Mouse (Mus musculus): ENCODE data around the gene Stag3.

Gene Stag3

GRCm38 (mm10) chr5:138268980-138269379 is 11.1 kb upstream of the Stag3 start:
- DNase-seq (ENCODE audit: low read depth, low spot score) = no peak

DNA sequence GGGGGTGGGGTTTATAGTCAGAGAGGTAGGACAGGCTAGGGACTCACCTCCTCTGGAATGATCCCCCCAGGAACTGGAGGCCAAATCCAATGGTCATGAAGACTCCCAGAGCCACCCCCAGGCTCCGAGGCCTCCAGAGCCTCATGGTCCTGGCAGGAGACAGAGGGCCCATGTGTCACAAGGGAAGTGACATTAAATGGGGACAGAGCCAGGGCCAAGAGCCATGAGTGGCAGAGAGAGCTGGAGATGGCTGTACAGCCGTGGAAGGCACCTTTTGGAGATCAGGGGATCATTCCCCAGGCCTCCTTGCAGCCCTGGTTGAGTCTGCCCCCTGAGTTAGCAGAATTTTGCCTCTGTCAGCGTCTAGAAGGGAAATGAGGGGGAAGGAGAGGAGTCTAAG is 8.8 kb upstream of the Stag3 start:
- no peak for DNase-seq (ENCODE audit: low read depth, low spot score)

- no peak for DNase-seq (ENCODE audit: low read depth, low spot score)
These were observed 7.6 kb upstream of the Stag3 start, which contains the start of gene Gal3st4 for GRCm38 (mm10) chr5:138272409-138272923. Gene Gal3st4, minus strand, starts transcription at chr5:138272840.

- no peak for DNase-seq (ENCODE audit: low read depth, low spot score)
These were observed 5.9 kb upstream of the Stag3 start for GRCm38 (mm10) chr5:138274186-138274585.

DNA sequence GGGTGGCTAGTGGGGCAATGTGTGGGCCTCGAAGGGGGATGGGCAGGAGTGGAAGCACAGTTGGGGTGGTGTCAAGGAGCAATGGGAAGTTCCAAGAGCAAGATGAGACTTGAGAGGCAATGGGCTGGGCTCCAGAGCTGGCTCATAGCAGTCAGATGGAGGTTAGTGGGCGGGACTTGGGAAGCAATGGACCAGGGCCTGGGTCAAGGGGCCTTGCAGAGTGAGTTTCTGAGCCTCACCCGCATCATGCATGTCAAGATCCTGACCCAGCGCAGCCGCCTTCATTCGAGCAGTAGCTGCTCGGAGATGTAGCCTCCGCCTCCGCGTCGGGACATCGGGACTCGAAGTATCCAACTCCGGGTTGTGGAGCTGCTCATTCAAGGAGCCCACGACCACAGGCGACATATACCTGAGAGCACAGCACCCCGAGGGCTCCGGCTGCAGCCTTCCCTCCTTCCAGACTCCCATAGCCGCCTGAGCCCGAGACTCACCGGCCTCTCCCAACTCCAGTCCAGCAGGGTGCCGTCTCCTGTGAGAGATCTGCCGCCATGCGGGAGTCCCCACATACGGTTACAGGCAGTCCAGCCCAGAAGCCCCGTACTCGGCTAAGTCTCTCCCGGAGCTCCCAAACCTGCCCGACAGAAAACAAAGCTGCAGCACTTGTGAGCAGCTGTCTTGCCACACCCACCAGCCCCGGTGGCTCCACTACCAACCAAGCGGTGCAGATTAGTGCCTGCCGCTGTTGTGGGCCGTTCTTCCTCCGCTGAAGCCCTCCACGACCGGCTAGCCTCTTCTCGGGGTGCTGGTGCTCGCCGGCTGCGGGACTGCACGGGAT is 4.6 kb upstream of the Stag3 start:
- DNase-seq (ENCODE audit: low read depth, low spot score) = no peak

GRCm38 (mm10) chr5:138277994-138278393 is 2.0 kb upstream of the Stag3 start:
- no peak for DNase-seq (ENCODE audit: low read depth, low spot score)

DNA sequence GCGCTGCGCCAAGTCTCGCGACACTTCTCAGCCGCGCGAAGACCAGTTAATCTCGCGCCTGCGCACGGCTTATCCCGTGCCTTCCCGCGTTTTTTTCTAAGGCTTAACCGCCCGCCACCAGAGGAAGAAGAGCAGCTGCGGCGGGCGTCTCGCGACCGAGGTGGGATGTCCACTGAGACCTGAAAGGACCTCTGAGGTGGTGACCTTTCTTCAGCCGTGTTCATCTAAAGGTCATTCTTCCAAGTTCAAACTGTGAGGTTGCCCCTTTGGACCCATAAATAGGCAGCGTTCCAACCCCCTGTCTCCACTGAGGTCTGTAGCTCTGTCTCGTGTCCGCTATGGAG is 357 bp downstream of the Stag3 start:
- no peak for DNase-seq (ENCODE audit: low read depth, low spot score)

- no peak for DNase-seq (ENCODE audit: low read depth, low spot score)
These were observed 789 bp downstream of the Stag3 start for GRCm38 (mm10) chr5:138280829-138281228.

DNA sequence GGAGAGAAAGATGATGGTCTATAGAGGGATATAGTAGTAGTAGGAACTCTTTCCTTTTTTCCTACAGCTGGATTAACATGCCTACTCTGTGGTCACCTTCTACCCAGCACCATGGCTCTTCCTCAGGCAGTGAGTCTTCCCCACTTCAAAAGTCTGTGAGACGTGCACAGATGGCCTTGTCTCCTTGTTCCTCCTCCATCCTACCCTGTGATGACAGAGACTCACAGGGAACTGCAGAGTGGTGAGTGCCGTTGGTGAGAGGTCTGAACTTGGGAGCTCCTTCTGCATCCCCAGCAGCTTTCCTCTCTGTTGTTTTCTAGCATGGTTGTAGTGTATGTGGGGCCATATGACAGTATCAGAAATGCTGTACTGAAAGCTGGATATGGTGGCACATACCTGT is 1.8 kb downstream of the Stag3 start:
- DNase-seq (ENCODE audit: low read depth, low spot score) = no peak

DNA sequence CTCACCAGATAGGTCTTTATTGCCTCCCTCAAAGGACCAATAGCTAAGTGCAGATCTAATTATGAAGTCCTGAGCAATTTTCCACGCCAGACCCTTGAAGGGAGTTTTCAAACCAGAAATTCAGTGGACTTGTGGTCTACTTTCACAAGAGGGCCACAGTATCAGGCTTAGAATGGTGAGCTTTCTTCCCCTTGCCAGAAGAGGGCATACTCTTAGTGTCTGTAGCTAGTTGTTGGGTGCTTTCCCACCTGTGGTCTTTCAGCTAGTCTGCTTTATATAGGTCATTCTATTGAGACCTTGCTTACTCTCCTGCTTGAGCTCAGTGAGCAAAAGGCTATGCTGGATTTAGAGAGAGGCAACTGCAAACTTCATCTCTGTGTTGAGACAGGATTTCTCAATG is 3.5 kb downstream of the Stag3 start:
- no peak for DNase-seq (ENCODE audit: low read depth, low spot score)

DNA sequence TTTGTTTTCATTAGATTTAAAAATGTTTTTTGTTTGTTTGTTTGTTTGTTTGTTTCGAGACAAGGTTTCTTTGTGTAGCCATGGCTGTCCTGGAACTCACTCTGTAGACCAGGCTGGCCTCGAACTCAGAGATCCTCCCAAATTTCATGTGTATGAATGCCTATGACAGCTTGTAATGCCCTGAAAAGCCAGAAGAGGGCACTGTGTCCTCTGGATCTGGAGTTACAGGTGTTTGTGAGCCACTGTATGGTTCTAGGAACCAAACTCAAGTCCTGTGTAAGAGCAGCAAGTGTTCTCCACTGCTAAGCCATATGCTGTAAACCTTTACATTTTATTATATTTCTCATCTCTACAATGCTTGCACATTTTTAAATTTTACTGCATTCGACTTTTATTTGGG is 7.8 kb downstream of the Stag3 start:
- no peak for DNase-seq (ENCODE audit: low read depth, low spot score)

DNA sequence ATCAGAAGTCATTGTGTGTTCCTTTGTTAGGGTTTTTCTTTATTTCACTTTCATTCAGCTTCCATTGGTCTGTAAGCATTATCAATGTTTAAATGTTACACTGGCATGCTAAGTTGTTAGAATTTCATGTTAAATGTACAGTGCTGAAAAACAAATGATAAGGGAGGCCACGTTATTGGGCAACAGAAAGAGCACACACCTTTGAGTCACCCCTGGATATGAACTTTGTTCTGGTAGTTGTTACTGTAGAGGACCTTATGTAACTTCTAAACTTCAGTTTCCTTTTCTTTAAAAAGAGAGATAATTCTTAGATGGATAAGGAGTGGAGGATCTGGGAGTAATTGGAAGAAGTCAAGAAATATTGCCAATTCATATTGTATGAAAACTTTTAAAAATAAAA is 11.6 kb downstream of the Stag3 start:
- no peak for DNase-seq (ENCODE audit: low read depth, low spot score)

- DNase-seq (ENCODE audit: low read depth, low spot score) = no peak
These were observed 14.1 kb downstream of the Stag3 start for GRCm38 (mm10) chr5:138294158-138294557.

DNA sequence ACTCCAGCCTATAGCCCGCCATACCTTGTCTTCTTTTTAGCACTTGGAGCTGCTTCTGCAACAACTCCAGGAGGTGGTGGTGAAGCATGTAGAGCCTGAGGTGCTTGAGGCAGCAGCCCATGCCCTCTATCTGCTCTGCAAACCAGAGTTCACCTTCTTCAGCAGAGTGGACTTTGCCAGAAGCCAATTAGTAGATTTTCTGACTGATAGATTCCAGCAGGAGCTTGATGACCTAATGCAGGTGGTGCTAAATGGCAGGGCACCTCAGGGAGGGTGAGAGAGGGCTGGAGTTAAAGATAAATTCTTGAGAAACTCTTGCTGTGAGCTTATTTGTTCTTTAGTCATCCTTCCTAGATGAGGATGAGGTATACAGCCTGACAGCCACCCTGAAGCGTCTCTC is 19.6 kb downstream of the Stag3 start:
- DNase-seq (ENCODE audit: low read depth, low spot score) = no peak

DNA sequence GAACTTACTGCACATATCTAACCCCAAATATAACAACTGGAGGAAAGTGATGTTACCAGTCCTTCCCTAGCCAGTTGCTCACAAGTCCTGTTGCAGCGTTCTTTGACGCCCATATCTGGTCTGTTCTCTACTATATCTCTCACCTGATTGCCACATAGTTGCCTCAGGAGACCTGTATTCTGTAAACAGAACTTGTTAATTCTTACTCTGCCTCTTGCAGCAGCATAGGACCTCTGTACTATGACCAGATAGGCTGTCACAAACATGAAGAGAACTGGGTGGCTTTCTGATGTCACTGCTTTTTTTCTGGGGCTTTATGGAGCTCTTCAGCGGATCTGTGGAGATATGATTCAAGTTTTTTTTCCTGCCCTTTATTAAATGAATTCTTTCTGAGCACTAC is 32.8 kb downstream of the Stag3 start:
- no peak for DNase-seq (ENCODE audit: low read depth, low spot score)

GRCm38 (mm10) chr5:138341661-138342060 is 61.6 kb downstream of the Stag3 start, which contains the start of gene Pvrig:
Gene Pvrig, plus strand, starts transcription at chr5:138341961.
- DNase-seq (ENCODE audit: low read depth, low spot score) = no peak

- DNase-seq (ENCODE audit: low read depth, low spot score) = no peak
These were observed 63.2 kb downstream of the Stag3 start for GRCm38 (mm10) chr5:138343216-138343615.

Data from embryo, embryonic 11.5 days (tissue).